Mouse (Mus musculus) megakaryocyte, embryonic 14.5 days (primary cell): ENCODE data around the gene Mesp2.
"Not testable (repeated sequence)": the region's sequence is repeated elsewhere in the genome, so short reads cannot be mapped to it uniquely, and the experiment has no call there.

Experiments used
- FLI1 ChIP-seq: IDR thresholded peaks from 2 replicates; pipeline ENCODE4 v1.6.1; 2012; ENCODE audit warnings: low read length, inconsistent platforms, mixed read lengths
- GATA1 ChIP-seq: IDR thresholded peaks from 3 replicates; pipeline ENCODE4 v1.6.1; 2012; ENCODE audit warnings: mixed read lengths, low read length, inconsistent platforms, borderline replicate concordance

DNA sequence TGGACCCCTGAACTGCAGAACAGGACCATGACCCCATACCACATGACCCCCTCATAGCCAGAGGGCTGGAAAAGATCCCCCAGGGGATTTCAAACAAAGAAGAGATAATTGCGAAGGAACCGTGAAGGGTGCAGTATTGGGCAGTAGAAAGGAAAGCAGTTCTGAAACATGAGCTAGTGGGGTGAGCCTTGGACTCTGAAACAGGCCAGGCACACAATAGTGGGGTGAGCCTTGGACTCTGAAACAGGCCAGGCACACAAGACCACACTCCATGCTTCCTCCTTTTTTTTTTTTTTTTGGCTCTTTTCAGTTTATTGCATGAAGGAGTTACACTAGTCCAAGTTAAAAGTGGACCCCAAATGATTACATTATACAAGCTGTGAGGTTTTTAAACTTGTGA, 20.7 kb upstream of the Mesp2 start:
- not testable (repeated sequence) for TF ChIP-seq FLI1, GATA1
